Mouse (Mus musculus): ENCODE data around the gene Prm2. TPM values are rescaled to one million over a fixed set of nuclear protein-coding genes. Genes with fewer than 3 reads are reported as not detected.

Prm2 gene
- total RNA-seq, 2 experiments from 2014 or later: not detected

GRCm38 (mm10) chr16:10754521-10755296 is 41.2 kb downstream of the Prm2 start:
- intact Hi-C loops (cut with DNase I): no loop called here
- no peak for DNase-seq (ENCODE audit: low spot score in 2 of 2)

GRCm38 (mm10) chr16:10749824-10750223 is 46.1 kb downstream of the Prm2 start:
- peak in 1 of 2 experiments; percentile 59 for DNase-seq (ENCODE audit: low spot score in 2 of 2)
- intact Hi-C loops (cut with DNase I): no loop called here

GRCm38 (mm10) chr16:10749226-10749625 is 46.7 kb downstream of the Prm2 start:
- DNase-seq (ENCODE audit: low spot score in 2 of 2): no peak
- intact Hi-C loops (cut with DNase I): no loop called here

Other genes with a start within 250 kb of the Prm2 start
- under 1 TPM; 0.80 to 0.82 TPM for gene Socs1, start 10.6 kb downstream of the Prm2 start, total RNA-seq (2021)
- gene Tnp2, start 7.5 kb downstream of the Prm2 start, total RNA-seq (2021): not detected
- gene Prm3, start 5.2 kb downstream of the Prm2 start, total RNA-seq (2021): not detected
- gene Prm1, start 9.7 kb upstream of the Prm2 start, total RNA-seq (2021): not detected
- not detected for gene Gm11172, start 16.8 kb upstream of the Prm2 start, total RNA-seq (2021)
- under 1 TPM; 0.09 to 0.55 TPM for gene Rmi2, start 38.9 kb upstream of the Prm2 start, total RNA-seq (2021)